Mouse (Mus musculus): ENCODE data around the gene Kit. TPM values are rescaled to one million over a fixed set of nuclear protein-coding genes. Genes with fewer than 3 reads are reported as not detected.
A peak's percentile ranks its signal among the peaks of the same experiment; 100 is the strongest.

Gene Kit
- 10 to 100 TPM; 71.3 to 78.1 TPM for total RNA-seq (2021)

DNA sequence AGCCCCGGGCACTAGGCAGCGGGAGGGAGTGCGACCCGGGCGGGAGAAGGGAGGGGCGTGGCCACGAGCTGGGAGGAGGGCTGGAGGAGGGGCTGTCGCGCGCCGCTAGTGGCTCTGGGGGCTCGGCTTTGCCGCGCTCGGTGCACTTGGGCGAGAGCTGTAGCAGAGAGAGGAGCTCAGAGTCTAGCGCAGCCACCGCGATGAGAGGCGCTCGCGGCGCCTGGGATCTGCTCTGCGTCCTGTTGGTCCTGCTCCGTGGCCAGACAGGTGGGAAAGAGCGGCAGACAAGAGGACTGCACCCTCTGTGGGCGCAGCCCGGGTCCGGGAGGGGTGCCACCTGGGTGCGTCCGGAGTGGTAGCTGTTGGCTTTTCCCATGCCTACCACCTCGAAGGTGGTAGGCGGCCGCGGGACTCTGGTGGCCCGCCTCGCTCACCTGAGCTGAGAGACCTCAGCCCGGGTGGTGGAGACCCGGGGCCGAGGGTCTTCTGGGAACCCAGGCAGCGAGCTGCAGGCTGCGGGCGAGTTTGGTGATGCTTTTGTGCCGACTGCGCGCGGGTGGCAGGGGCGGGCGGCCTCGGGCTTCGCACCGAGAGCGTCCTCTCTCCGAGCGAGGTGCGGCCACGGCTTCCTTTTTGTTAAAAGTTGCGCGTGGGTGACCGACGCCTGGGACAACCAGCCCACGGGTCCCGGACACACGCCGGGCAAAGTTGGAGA lies at the start of gene Kit:
TSS of gene Kit (plus strand) at position 65 of the 715 bp plus-strand sequence.
- DNase-seq, result peak; percentile 62 to 67

DNA sequence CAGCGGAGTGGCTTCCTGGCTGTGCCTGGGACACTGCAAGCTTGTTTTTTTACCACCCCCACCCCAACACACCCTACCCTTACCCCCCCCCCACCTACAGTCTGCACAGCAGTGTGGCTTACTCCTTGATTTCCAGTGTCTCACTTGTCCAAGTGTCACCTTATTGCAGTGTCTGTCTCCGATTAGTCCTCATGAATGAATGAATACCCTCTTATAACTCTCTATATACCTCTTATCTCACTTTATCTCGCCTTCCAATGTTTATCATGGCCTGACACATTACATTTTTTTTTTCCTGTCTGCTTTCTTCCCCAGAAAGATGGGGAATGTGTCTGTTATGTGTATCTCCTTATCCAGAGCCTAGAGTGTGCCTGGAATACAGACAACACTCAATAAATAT lies 38.6 kb upstream of the Kit start:
- no peak for DNase-seq

DNA sequence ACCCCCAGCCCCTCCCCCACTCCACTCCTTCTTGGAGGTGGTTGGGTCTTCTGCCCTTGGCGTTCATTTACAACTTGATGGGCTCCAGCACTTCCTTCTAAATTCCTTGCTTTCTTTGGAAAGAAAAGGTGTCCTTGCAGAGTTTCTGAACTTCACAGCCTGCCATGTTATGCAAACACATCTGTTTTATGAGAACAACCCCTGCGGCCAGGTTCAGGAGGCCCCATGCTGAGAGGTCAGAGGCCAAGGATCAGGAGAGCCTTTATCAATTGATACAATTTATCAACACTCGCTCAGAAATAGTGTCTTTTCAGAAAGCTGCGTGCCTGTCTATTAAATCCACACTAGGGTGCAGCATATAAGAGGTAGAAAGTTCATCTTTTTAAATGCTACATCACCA lies 37.0 kb upstream of the Kit start:
- no peak for DNase-seq

GRCm38 (mm10) chr5:75538458-75538857 lies 36.3 kb upstream of the Kit start:
- no peak for DNase-seq

- DNase-seq, result no peak
These were observed 35.6 kb upstream of the Kit start for GRCm38 (mm10) chr5:75539098-75539497.

GRCm38 (mm10) chr5:75543757-75544156 lies 31.0 kb upstream of the Kit start:
- DNase-seq, result no peak

DNA sequence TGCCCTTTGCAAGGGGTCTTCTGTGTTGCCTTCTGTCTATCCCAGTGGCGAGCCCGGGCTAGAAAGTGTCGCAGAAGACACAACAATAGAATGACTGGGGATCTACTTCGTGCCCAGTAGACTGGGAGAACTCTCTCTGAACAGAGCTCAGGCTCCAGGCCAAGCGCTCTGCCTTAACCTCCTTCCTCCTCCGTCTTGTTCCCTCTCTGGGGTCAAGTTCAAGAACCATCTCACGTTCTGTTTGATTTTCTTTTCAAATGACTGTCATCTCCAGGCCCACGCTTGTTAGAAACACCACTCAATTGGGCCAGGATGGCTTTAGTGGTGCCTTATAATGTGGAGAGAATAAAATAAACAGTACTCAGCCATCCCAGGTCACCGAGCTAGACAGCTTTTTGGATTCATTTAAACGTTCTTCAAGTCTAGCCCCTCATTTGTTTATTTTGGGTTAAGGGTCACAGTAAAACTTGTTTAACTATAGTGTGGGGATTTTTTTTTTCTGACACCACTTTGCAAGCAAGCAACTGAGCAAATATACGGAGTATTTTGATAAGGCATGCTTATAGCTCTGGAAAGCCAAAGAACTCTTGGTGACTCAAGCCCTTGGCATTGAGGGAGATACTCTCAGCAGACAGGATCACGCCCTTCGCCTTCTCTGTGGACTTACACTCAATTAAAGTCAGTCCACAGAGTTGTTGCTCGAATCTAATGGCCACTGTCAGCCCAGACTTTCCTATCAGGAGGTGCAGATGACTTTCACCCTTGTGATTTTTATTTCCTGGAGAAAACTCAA lies 30.0 kb upstream of the Kit start:
- no peak for DNase-seq

DNA sequence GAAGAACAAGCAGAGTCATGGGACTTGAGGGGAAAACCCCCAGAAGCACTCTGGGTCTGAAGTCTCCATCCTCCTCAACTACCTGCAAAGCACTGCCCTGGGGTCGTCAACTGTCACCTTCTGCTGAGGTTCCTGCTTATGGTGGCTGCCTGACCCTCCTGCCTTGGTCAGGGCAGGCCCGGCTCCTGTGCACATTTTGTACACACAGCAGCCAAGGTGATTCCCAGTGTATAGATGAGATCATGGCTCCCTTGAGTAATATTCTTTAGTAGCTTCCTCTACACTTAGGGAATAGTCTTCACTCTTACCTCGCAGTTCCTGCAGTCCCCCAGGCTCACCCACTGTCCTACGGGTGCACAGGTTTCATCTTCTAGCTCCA lies 29.5 kb upstream of the Kit start:
- DNase-seq, result no peak

DNA sequence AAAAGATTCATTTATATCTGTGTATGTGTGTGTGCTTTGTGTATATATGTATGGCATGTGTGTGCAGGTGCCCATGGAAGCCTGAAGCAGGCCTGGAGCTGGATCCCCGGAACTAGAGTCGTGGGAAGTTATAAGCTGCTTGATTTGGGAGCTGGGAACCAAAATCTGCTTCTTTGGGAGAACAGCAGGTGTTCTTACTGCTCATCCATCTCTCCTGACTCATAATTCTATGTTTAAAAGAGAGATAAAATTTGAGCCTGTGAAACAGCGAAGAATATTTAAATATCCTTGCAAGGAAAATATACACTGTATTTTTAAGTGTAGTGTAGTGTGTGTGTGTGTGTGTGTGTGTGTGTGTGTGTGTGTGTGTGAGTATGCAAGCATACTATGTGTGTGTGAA lies 21.7 kb upstream of the Kit start:
- DNase-seq, result no peak

DNA sequence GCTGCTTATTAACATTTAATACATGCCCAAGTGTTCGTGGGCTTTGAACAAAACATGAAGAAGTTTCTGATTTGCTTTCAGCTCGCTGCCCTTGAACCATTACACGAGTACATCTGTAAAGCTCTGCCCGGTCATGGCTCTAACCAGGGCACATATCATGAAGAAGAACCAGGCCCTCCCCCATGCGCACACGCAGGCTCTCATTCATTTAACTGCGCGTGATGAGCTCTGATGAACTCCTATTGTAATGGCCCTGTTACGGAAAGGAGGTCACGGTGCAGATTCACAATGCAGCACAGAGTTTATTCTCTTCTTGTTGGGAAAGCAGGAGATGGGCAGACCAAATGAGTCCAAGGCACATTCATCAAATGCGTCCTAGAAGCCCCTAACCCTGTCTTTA lies 17.1 kb upstream of the Kit start:
- no peak for DNase-seq

- DNase-seq, result no peak
These were observed 15.4 kb upstream of the Kit start for GRCm38 (mm10) chr5:75559291-75559690.

DNA sequence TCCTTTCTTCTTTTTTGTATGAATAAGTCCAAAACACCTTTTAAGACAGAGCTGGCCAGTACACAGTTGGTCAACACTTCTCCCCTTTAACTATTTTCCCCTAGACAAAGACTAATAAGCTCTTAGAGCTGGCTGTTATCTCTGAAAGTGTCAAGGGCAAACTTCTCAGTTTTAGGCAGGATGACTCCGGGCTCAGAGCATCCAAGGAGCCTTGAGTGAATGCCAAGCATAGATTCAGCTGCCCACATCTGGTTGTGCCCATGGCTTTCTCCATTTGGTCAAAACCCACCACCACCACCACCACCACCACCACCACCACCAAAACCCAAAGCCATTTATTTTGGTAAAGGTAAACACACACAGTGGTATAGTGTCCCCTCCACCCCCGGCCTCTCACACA lies 13.5 kb upstream of the Kit start:
- no peak for DNase-seq

DNA sequence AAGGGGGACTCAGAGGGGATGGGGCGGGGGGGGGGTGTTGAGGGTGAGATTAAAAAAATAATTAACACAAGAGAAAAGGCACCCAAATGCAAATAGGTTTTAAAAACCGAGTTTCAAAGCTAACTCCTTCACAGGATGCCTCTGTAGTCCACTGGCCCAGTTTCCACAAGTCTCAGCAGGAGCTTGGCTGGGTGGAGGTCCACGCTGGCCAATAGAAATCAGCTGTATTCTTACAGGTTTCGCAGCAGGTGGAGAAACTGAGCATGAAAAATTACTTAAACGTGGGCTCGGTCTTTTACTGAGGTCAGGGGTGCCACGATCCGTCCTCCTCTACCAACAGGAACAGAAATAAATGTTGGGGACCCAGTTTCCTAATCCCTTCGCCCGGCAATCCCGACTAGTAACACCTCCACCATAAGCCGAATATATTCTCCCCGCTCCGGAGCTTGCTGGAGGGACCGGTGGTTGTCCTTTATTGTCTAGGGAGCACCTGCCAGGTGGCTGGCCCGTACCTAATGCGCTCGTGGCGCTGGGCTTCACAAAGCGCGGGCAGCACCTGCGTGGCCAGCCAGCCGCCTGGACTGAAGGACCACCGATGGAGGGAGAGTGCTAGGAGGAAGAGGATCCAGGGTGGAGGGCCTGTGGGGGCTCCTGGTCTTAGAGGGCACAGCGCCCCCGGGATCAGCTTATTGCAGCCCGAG lies 415 bp upstream of the Kit start:
- DNase-seq, result no peak

DNA sequence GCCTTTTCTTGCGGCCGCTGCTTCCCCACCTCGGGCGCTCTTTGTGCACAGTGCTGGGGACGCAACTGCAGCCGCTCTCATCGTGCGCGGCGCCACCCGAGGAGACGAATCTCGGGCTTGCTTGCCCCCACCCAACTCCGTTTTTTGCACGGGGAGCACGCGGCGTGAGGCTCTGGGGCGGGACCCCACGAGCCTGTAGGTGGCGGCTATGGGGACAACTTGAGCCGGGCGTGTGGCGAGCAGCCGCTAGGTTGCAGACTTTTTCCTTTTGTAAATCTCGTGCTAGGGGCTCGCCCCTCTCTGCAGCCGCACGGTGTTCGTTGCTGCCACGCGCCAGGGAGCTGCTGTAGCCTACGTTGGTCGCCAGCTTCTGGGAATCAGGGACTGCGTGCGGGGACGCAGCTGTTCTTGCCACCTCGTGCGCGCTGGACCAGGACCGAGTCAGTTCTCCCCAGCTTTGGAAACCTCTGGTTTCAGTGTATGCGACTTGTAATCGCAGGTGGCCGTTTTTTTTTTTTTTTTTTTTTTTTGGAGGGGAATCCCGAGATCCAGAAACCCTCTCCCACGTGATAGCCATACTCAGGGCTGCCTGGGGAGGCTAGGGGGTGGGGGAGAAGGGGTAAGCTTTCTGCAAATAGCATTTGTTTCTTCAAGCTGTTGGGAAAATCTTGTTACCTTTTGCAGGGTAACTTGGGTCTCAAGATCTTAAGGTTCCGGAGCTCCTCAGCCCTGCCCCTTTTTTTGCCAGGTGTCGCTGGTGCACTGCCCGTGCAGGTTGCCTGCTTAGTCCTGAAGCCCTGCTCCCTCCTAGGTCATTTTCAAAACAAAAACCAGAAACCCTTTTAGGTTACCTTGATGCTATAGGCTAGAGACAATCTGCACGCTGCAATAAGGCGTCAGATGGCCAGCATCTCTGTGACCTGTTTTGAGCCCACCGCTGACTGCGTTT lies 1.1 kb downstream of the Kit start:
- peak; percentile 30 to 48 for DNase-seq

GRCm38 (mm10) chr5:75576741-75577140 lies 2.0 kb downstream of the Kit start:
- DNase-seq, result no peak

DNA sequence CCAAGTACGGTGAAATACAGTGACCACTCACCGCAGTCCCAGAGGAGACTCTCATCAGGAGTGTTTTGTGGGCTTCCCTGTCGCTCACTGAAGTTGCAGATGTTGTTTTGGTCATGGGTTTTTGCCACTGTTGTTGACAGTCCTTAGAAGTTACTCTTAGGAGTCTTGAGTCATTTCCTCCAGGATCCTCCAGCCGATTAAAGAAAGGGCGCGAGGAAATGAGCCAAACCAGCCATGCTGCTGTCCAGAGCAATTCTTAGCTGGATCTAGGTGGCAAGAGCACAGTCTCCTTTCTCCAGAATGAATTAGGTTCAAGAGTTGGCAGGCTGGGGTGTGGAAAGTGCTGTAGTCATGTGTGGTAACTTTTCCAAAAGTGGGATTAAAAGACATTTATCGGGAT lies 3.4 kb downstream of the Kit start:
- DNase-seq, result no peak

DNA sequence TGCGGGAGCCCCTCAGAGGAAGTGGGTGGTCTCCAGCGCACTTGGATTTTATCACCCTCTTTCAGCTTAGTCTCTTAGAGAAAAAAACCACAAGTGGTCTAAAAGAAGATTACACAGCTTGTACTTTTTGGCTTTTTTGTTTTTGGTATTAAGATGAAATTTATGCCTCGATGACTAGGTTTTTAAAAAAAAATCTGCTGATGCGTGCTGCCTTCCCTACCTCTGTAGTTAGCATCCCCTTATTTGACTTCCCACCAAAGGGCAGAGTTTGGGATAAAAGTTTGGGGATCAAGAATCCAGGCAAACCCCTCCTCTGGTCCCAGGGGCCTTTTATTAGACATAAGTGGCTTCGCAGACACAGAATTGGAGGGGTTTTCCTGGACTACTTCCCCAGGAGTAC lies 4.5 kb downstream of the Kit start:
- DNase-seq, result no peak

GRCm38 (mm10) chr5:75579646-75580268 lies 5.0 kb downstream of the Kit start:
- no peak for DNase-seq

- no peak for DNase-seq
These were observed 7.2 kb downstream of the Kit start for GRCm38 (mm10) chr5:75581926-75582325.

- no peak for DNase-seq
These were observed 13.1 kb downstream of the Kit start for GRCm38 (mm10) chr5:75587781-75588180.

- DNase-seq, result no peak
These were observed 15.0 kb downstream of the Kit start for GRCm38 (mm10) chr5:75589552-75590346.

All from layer of hippocampus, postnatal 36 days (tissue).